Mouse (Mus musculus): ENCODE data around the gene Rbfox2. TPM values are rescaled to one million over a fixed set of nuclear protein-coding genes. Genes with fewer than 3 reads are reported as not detected.

Rbfox2 gene
- polyA plus RNA-seq, 1 experiment = 193 TPM

DNA sequence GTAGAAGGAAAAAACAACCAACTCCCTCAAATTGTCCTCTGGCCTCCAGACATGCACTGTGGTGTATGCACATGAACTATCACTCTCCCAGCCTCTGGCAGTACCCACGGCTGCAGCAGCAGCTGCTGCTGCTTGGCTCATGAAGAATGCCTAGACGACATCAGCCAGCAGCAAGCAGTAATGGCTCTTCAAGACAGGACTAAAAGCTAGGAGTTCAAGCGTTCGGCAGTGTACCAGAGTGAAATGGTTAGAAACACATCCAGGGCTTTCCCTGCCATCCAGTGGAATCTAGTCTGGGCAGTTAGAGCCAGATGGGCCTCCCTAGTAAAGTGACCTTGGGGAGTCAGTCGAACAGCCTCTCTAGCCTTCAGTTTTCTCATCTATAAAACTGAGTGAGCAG is 93.0 kb downstream of the Rbfox2 start:
- no peak for TF ChIP-seq CTCF (IDR thresholded peaks at IDR 0.05; ENCODE audit: extremely low read depth, insufficient read depth, low read length)
- TF ChIP-seq POLR2A (IDR thresholded peaks at IDR 0.05; ENCODE audit: extremely low read depth, insufficient read depth, low read length) = no peak
- no peak overlapping the region for H3K27ac ChIP-seq (ENCODE audit: insufficient read depth, low read length)
- H3K4me1 ChIP-seq (ENCODE audit: control insufficient read depth, insufficient read depth, low read length) = peaks cover 24% of the 10 kb centered on the region
- H3K4me3 ChIP-seq (ENCODE audit: insufficient read depth, low read length) = no peak overlapping the region

- H3K4me3 ChIP-seq (ENCODE audit: insufficient read depth, low read length) = no peak overlapping the region
- peaks cover 20% of the 10 kb centered on the region for H3K4me1 ChIP-seq (ENCODE audit: control insufficient read depth, insufficient read depth, low read length)
- H3K27ac ChIP-seq (ENCODE audit: insufficient read depth, low read length) = no peak overlapping the region
- TF ChIP-seq CTCF (IDR thresholded peaks at IDR 0.05; ENCODE audit: extremely low read depth, insufficient read depth, low read length) (no peak), POLR2A (IDR thresholded peaks at IDR 0.05; ENCODE audit: extremely low read depth, insufficient read depth, low read length) (no peak)
Observed at GRCm38 (mm10) chr15:77212818-77213217, 94.0 kb downstream of the Rbfox2 start.

DNA sequence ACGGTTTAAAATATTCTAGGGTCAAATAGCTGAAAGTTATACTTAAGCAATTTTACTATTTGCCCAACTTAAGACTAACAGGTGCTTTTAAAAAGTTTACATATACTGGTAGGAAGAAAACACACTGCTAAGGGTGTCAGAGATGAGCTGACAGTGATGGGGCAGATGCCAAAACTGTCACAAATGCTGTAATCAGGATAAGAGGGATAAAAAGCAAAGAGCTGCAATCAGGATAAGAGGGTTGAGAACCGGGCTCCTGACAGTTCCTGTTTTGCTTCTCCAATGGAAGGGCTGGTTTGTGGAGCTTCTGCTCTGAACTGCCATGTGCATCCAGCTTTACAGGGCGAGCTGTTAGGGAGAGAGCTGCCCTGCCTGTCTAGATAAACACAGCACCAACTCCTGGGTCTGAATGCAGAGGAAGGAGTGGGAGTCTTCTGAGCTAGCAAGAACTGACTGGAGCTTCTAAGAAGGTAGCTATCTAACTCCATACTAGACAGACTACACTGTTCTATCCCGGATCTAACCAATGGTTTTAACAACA is 94.5 kb downstream of the Rbfox2 start:
- TF ChIP-seq POLR2A (IDR thresholded peaks at IDR 0.05; ENCODE audit: extremely low read depth, insufficient read depth, low read length) (no peak), CTCF (IDR thresholded peaks at IDR 0.05; ENCODE audit: extremely low read depth, insufficient read depth, low read length) (no peak)
- peaks cover 22% of the 10 kb centered on the region for H3K4me1 ChIP-seq (ENCODE audit: control insufficient read depth, insufficient read depth, low read length)
- no peak overlapping the region for H3K27ac ChIP-seq (ENCODE audit: insufficient read depth, low read length)
- no peak overlapping the region for H3K4me3 ChIP-seq (ENCODE audit: insufficient read depth, low read length)

DNA sequence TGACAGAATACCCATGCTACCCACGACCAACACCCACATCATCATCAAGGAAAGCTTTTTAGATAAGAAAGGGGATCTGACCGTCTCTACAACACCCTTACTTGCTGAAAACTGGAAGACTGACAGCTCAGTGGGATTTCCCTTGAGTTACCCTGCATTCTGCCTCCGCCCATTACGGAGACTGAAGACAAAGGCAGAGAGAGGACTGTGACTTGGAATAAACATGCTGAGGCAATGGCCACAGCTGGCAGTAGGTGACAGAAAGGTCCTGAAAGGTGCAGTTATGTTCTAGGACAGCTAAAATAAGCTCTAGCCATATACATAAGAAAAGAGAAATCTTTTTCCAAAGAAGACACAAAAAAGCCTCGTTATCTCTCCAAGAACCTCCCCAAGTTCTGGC is 99.8 kb downstream of the Rbfox2 start:
- TF ChIP-seq POLR2A (IDR thresholded peaks at IDR 0.05; ENCODE audit: extremely low read depth, insufficient read depth, low read length) = no peak
- no peak for TF ChIP-seq CTCF (IDR thresholded peaks at IDR 0.05; ENCODE audit: extremely low read depth, insufficient read depth, low read length)
- peaks cover 24% of the 10 kb centered on the region for H3K4me1 ChIP-seq (ENCODE audit: control insufficient read depth, insufficient read depth, low read length)
- no peak overlapping the region for H3K4me3 ChIP-seq (ENCODE audit: insufficient read depth, low read length)
- H3K27ac ChIP-seq (ENCODE audit: insufficient read depth, low read length) = no peak overlapping the region

DNA sequence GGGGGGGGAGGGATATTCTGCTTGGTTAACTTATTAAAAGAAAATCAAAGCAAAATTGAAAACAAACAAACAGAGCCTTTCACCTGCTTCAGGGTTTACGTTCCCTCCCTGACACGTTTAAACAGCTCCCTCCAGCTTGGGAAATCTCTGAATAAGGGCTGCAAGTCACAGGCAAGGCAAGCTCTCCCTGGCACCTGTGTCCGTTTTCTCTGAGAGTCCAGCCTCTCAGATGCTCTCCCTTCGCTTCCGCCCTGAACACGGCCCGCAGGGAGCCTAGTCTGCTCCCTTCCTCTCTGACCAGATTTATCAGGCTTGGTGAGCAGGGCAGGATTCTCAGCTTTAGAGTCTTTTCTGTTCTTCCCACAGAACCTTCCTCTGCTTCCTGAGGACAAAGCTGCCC is 101.9 kb downstream of the Rbfox2 start:
- Histone ChIP-seq H3K4me1 (ENCODE audit: control insufficient read depth, insufficient read depth, low read length) (peaks cover 22% of the 10 kb centered on the region), H3K4me3 (ENCODE audit: insufficient read depth, low read length) (no peak overlapping the region), H3K27ac (ENCODE audit: insufficient read depth, low read length) (no peak overlapping the region)
- TF ChIP-seq POLR2A (IDR thresholded peaks at IDR 0.05; ENCODE audit: extremely low read depth, insufficient read depth, low read length) = no peak

DNA sequence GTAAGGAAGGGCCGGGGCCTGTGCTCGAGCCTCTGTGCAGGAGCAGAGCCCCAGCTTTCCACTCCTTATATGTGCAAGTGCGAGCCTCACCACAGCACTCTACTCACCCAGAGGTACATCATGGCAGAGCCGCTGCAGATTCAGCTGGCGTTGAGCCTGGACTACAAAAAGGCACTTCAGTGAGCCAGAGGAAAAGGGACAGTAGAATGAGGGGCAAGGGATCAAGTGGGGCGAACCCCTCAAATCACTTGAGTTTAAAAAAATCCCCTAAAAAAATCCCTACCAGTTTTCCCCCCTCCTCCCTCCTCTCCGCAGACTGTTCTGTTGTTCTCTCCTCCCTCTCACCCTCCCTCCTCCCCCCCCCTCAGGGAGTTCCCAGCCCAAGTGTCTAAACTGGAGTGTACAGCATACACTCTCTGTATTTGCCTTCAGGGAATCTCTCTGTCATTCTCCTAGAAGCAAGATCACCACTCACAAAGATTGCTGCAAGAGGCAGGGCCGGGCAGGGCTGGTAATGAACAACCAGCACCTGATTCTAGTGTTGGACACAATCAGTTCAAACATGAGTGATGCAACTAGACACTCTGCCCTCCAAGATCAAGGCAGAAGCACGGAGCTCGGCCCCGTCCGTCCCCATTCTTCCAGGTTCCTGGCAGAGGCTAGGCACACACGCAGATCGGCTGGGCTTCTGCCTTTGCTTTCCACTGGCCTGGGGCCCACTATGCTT is 103.4 kb downstream of the Rbfox2 start:
- Histone ChIP-seq H3K4me3 (ENCODE audit: insufficient read depth, low read length) (no peak overlapping the region), H3K27ac (ENCODE audit: insufficient read depth, low read length) (no peak overlapping the region), H3K4me1 (ENCODE audit: control insufficient read depth, insufficient read depth, low read length) (peaks cover 22% of the 10 kb centered on the region)
- TF ChIP-seq CTCF (IDR thresholded peaks at IDR 0.05; ENCODE audit: extremely low read depth, insufficient read depth, low read length) = no peak
- TF ChIP-seq POLR2A (IDR thresholded peaks at IDR 0.05; ENCODE audit: extremely low read depth, insufficient read depth, low read length) = no peak

DNA sequence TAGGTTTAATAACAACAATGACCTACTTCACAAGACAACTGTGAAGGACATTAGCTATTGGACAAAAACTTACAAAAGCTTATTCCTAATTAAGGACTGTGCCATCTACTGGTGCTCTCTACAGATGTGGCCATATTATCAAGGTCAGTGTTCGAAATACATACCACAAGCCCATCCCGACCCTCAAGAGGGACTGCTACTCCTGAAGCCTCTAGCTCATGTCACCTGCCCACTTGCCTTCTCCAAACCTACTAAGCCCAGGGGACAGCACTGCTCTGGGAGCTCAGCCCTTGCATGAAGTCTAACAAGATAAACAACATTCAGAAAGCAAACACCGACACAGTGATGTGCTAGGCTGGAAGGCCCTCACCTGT is 103.9 kb downstream of the Rbfox2 start:
- H3K4me1 ChIP-seq (ENCODE audit: control insufficient read depth, insufficient read depth, low read length) = peaks cover 22% of the 10 kb centered on the region
- TF ChIP-seq CTCF (IDR thresholded peaks at IDR 0.05; ENCODE audit: extremely low read depth, insufficient read depth, low read length) (no peak), POLR2A (IDR thresholded peaks at IDR 0.05; ENCODE audit: extremely low read depth, insufficient read depth, low read length) (no peak)
- no peak overlapping the region for H3K4me3 ChIP-seq (ENCODE audit: insufficient read depth, low read length)
- no peak overlapping the region for H3K27ac ChIP-seq (ENCODE audit: insufficient read depth, low read length)

DNA sequence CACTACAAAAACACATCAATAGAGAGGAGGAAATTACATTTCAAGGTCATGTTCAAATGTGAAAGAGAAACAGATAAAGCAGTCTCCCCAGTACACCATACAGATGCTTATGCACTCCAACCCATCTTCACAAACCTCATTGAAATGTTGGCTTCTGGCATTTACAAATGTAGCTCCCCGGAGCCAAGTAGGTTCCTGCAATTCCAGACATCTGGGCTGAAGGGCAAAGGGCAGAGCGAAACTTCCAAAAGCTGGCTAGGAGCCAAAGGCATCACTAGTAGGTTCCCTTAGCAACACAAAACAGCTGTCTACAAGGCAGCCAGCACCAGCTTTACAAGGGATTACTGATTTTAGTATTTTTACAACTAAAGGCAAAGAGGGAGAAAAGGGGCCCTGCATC is 104.6 kb downstream of the Rbfox2 start:
- no peak overlapping the region for H3K27ac ChIP-seq (ENCODE audit: insufficient read depth, low read length)
- TF ChIP-seq POLR2A (IDR thresholded peaks at IDR 0.05; ENCODE audit: extremely low read depth, insufficient read depth, low read length) (no peak), CTCF (IDR thresholded peaks at IDR 0.05; ENCODE audit: extremely low read depth, insufficient read depth, low read length) (no peak)
- no peak overlapping the region for H3K4me3 ChIP-seq (ENCODE audit: insufficient read depth, low read length)
- peaks cover 19% of the 10 kb centered on the region for H3K4me1 ChIP-seq (ENCODE audit: control insufficient read depth, insufficient read depth, low read length)

DNA sequence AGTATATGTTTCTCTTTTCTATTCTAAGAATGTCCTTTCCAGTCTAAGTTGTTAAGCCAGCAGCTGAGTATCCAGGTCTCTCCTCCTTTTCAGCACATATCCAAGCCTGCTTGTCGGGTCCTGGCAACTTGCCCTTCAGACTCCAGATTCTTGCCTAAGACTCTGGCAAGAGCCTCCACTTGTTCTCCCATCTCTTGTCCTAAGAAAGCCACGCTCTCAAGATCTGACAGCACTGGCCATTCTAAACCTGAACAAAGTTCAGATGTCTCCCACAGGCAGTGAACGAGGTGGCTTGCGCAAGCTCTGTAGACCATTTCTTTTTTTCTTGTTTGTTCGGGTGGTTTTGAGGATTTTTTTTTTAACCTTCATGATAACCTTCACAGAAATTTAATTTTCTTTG is 110.0 kb downstream of the Rbfox2 start:
- no peak for TF ChIP-seq CTCF (IDR thresholded peaks at IDR 0.05; ENCODE audit: extremely low read depth, insufficient read depth, low read length)
- no peak for TF ChIP-seq POLR2A (IDR thresholded peaks at IDR 0.05; ENCODE audit: extremely low read depth, insufficient read depth, low read length)
- H3K27ac ChIP-seq (ENCODE audit: insufficient read depth, low read length) = no peak overlapping the region

DNA sequence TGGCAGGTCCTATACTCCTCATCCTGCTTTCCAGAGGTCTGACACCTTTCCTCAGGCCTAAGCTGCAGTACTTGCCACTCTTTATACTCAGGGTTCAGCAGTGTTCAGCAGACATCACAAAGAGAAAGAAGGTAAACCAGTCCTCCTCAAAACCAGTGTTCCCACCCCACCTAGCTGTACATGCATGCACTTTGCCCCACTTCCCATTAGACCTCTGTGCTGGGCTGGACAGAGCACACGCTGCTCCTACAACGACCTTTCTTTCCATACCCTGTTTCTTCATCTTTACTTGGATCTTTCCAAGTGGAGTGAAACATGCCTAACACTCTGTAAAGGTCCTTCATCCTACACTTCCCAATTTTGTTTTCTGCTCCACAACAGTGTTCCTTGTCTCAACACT is 110.8 kb downstream of the Rbfox2 start:
- Histone ChIP-seq H3K4me3 (ENCODE audit: insufficient read depth, low read length) (no peak overlapping the region), H3K4me1 (ENCODE audit: control insufficient read depth, insufficient read depth, low read length) (peaks cover 4% of the 10 kb centered on the region), H3K27ac (ENCODE audit: insufficient read depth, low read length) (no peak overlapping the region)
- TF ChIP-seq CTCF (IDR thresholded peaks at IDR 0.05; ENCODE audit: extremely low read depth, insufficient read depth, low read length) (no peak), POLR2A (IDR thresholded peaks at IDR 0.05; ENCODE audit: extremely low read depth, insufficient read depth, low read length) (no peak)

More for the DNA sequence above, 110.0 kb downstream of the Rbfox2 start:
- Histone ChIP-seq H3K4me3 (ENCODE audit: insufficient read depth, low read length) (no peak overlapping the region), H3K4me1 (ENCODE audit: control insufficient read depth, insufficient read depth, low read length) (peaks cover 4% of the 10 kb centered on the region)

Data from cortical plate, adult 2 months (tissue).